8 mouse cellular contexts compared by ENCODE assay signal in the genomic region with DNA sequence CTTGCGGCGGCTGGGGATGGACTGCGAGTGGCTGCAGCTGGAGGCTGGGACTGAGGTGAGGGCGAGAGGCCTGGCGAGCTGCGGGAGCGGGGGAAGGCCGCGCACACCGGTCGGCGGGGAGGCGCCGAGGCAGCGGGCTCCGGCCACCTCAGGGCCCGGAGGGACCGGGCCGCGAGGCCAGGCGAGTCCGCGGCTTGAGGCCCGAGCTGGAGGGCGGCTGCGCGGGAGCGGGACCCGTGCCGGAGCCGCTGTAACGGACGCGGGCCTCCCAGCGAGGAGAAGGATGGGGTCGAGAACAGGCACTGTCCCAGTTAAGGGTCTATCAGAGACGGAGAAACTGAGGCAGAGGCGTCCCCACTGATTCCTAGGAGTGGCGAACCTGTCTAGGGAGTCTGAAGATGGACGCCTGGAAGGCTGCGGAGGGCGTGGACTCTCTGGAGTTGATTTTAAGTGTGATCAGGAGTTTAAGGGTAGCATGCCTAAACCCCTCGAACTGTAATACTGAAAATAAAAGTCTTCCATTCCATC. TPM values are rescaled to one million over a fixed set of nuclear protein-coding genes. Genes with fewer than 3 reads are reported as not detected.
DNase-seq lines count a peak whose midpoint lies in the region; ATAC-seq lines count a peak whose summit lies in the region.

No protein-coding gene starts in this region.

- DNase-seq in frontal cortex, postnatal 10 days (ENCODE audit: low spot score in 2 of 2), result no peak
- peak; percentile 53 for DNase-seq in thymus, postnatal 14 days
- DNase-seq in thymus, postnatal 4 days, result no peak
- no peak for DNase-seq in left cerebral cortex, adult 18-20 months (ENCODE audit: low spot score in 2 of 2)
- DNase-seq in urinary bladder, postnatal 14 days (ENCODE audit: low spot score), result no peak

- peak; percentile 42 for ATAC-seq in frontal cortex, adult (ENCODE audit: low TSS enrichment)
- ATAC-seq in intestine, embryonic 16.5 days, result peak; percentile 65; the same call in 1 of the 2 replicates
- peak; percentile 72 for ATAC-seq in neural tube, embryonic 12.5 days (ENCODE audit: low FRiP score, low read depth)

- WGBS in intestine, embryonic 16.5 days, result under 1% methylated on average over 42 of the region's 43 CpGs
- under 1% methylated on average over 43 of the region's 43 CpGs for whole genome bisulfite sequencing in neural tube, embryonic 12.5 days

- peak overlapping the region; percentile 89 for H3K4me2 ChIP-seq in intestine, embryonic 16.5 days (ENCODE audit: low read depth, low read length)
- peak overlapping the region; percentile 83 for H3K4me2 ChIP-seq in neural tube, embryonic 12.5 days (replicated peaks)

- peak overlapping the region; percentile 99 for H3K9ac ChIP-seq in intestine, embryonic 16.5 days (ENCODE audit: low read depth, low read length)
- H3K9ac ChIP-seq in neural tube, embryonic 12.5 days, result peak overlapping the region; percentile 97

- H3K4me3 ChIP-seq in intestine, embryonic 16.5 days (ENCODE audit: low read length), result peak overlapping the region; percentile 91
- H3K4me3 ChIP-seq in neural tube, embryonic 12.5 days, result peak overlapping the region; percentile 99

- no peaks in the 10 kb centered on the region for H3K9me3 ChIP-seq in intestine, embryonic 16.5 days (ENCODE audit: control insufficient read depth, low read length)
- H3K9me3 ChIP-seq in neural tube, embryonic 12.5 days, result no peaks in the 10 kb centered on the region

- H3K4me1 ChIP-seq in intestine, embryonic 16.5 days (ENCODE audit: control insufficient read depth, insufficient read depth, low read length), result peaks cover 16% of the 10 kb centered on the region
- peaks cover 19% of the 10 kb centered on the region for H3K4me1 ChIP-seq in neural tube, embryonic 12.5 days

- H3K36me3 ChIP-seq in intestine, embryonic 16.5 days (ENCODE audit: control insufficient read depth, insufficient read depth, low read length), result no peaks in the 10 kb centered on the region
- H3K36me3 ChIP-seq in neural tube, embryonic 12.5 days, result peaks cover 17% of the 10 kb centered on the region; the same call in 1 of the 2 replicates

- H3K27me3 ChIP-seq in intestine, embryonic 16.5 days (replicated peaks; ENCODE audit: control insufficient read depth, insufficient read depth, low read length), result no peaks in the 10 kb centered on the region
- H3K27me3 ChIP-seq in neural tube, embryonic 12.5 days (replicated peaks), result no peaks in the 10 kb centered on the region

- H3K27ac ChIP-seq in intestine, embryonic 16.5 days (ENCODE audit: low read length), result peak overlapping the region; percentile 97
- peak overlapping the region; percentile 86 for H3K27ac ChIP-seq in neural tube, embryonic 12.5 days

RNA-seq across cellular contexts. Expression of a gene that starts 0.4 kb away (rescaled TPM):
- polyA plus RNA-seq in intestine, embryonic 16.5 days (2015; fragmentation: Nextera tagmentation; extraction: Ambion mirVana), result 1.3 and 2.0 TPM in 2 replicates
- 3.7 TPM in 2 replicates for polyA plus RNA-seq in neural tube, embryonic 12.5 days (2016; fragmentation: Nextera tagmentation; extraction: Ambion mirVana)
- 1 to 10 TPM; 3.2 to 3.7 TPM for total RNA-seq in left cerebral cortex, adult 18-20 months (2021)

RNA-seq across cellular contexts. Expression of a gene that starts 0.5 kb away (rescaled TPM):
- 51.0 and 55.9 TPM in 2 replicates for polyA plus RNA-seq in intestine, embryonic 16.5 days (2015; fragmentation: Nextera tagmentation; extraction: Ambion mirVana)
- 97.7 and 103 TPM in 2 replicates for polyA plus RNA-seq in neural tube, embryonic 12.5 days (2016; fragmentation: Nextera tagmentation; extraction: Ambion mirVana)
- 10 to 100 TPM; 53.8 to 66.2 TPM for total RNA-seq in left cerebral cortex, adult 18-20 months (2021)

RNA-seq across cellular contexts. Expression of a gene that starts 45.3 kb away (rescaled TPM):
- 85.9 and 92.7 TPM in 2 replicates for polyA plus RNA-seq in intestine, embryonic 16.5 days (2015; fragmentation: Nextera tagmentation; extraction: Ambion mirVana)
- polyA plus RNA-seq in neural tube, embryonic 12.5 days (2016; fragmentation: Nextera tagmentation; extraction: Ambion mirVana), result 160 and 161 TPM in 2 replicates
- total RNA-seq in left cerebral cortex, adult 18-20 months (2021), result 100 to 1,000 TPM; 139 to 142 TPM
